In genomic region chr12:71397456-71397855, GRCm38 (mm10) we compare ENCODE assay signal across 20 mouse cellular contexts.
DNase-seq lines count a peak whose midpoint lies in the region; ATAC-seq lines count a peak whose summit lies in the region.
"Had no signal": no experiment of that assay in that cellular context is flagged by ENCODE, and none has a peak within 500 bp of the region (broad histone marks: within the 10 kb centered on the region; RNA-seq: fewer than 3 reads in every experiment).

No protein-coding gene starts in this region.

- DNase-seq in frontal cortex, postnatal 25 days (ENCODE audit: low spot score in 2 of 2): no peak
- peak; percentile 7 for DNase-seq in right cerebral cortex, adult 18-20 months
- no peak for DNase-seq in right cerebral cortex, postnatal 25 days
- peak; percentile 63 for DNase-seq in brain, adult 2 months (ENCODE audit: low read depth, low spot score)
- no peak for DNase-seq in yolk sac, embryonic 10.5 days (ENCODE audit: low spot score)
- DNase-seq: adrenal gland, adult 2 months; adrenal gland, adult 8-10 months; adrenal gland, postnatal 10 days; adrenal gland, postnatal 14 days; adrenal gland, postnatal 25 days; adrenal gland, postnatal 36 days; B cell, adult 2 months; cerebellum, adult 11 months; cerebellum, adult 11-12 months; cerebellum, adult 18-20 months; cerebellum, adult 2 months had no signal

- peak; percentile 41 for ATAC-seq in frontal cortex, adult (ENCODE audit: low TSS enrichment)
- ATAC-seq: activated CD4-positive, CD25-positive, alpha-beta regulatory T cell, adult 4 months; CD4-positive, CD25-positive, alpha-beta regulatory T cell, adult 4 months; Patski had no signal

Comparison
In these comparisons a context has a peak if more than half of its experiments do, and no peak if none do; other contexts are left out.
1. DNase-seq: peak in right cerebral cortex, adult 18-20 months (single experiment) and brain, adult 2 months (single experiment); none in frontal cortex, postnatal 25 days (0 of 2), right cerebral cortex, postnatal 25 days (single experiment) and yolk sac, embryonic 10.5 days (single experiment).